Mouse (Mus musculus) yolk sac, embryonic 10.5 days (tissue): ENCODE measurements at regions not wholly inside any gene's neighbourhood (a gene's known extent, or its start where the extent isn't known, plus 50 kb on each side); places are given as distances from the start of the nearest gene placed in this dataset.

ENCODE experiments used
- DNase-seq: peaks from one replicate; pipeline ENCODE4 v3.0.0-alpha.2; 2017; ENCODE audit warnings: low spot score

- peak; percentile 5 for DNase-seq
Observed at GRCm38 (mm10) chr12:106597636-106598035, 587.6 kb downstream of the Vrk1 start.

GRCm38 (mm10) chr12:106607240-106607639, 597.2 kb downstream of the Vrk1 start:
- no peak for DNase-seq

DNA sequence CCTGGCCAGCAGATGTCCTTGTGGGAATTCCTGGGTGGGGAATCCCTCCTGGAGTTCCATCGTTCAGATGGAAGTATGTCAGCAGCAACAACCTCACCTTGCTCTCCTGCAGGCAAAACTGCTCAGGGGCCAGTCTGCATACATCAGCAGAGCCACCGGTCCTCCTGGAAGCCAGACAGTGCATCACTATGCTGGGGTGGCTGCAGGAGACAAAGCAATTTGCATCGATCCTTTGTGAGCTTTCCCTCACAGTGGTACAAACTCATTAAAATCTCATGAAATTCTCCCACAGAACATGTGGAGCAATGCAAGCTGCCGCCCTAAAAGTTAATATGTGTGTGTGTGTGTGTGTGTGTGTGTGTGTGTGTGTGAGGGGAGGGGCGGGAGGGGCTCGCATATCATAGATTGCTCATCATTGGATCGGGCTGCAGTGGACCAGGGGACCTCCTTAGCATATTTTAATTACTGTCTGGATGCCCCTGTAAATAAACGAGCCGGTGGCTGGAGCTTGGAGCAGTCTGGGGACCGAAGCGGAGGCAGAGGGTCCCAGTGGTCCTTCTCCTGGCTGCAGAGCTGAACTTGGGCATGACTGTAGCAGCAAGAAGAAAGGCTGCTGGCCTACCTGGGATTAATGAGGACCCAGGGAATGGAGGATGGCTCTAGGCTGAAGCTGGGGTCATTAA, 597.8 kb downstream of the Vrk1 start:
- DNase-seq, result no peak

- no peak for DNase-seq
Observed at GRCm38 (mm10) chr12:106618684-106619083, 608.7 kb downstream of the Vrk1 start.

DNA sequence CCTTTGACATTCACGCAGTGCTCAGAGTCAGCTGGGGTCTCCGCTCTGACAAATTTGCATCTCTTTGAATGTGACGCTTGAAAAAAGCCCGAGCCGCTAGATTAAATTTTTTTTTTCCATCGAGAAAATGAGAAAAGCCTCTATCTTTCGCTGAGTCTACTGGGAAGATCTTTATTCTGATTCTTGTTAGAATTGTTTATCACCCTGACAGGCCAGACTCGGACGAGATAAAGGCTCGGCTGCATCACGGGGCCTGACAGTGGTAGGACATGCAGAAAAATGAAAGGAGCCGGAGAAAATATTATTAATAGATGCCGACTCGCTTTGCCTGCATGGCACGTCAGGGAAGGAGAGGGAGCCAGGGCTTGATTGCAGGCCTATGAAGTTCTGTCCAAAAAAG, 616.8 kb downstream of the Vrk1 start:
- DNase-seq, result no peak

GRCm38 (mm10) chr12:106632566-106632965, 622.5 kb downstream of the Vrk1 start:
- no peak for DNase-seq

GRCm38 (mm10) chr12:106633096-106633495, 623.1 kb downstream of the Vrk1 start:
- DNase-seq, result peak; percentile 30

GRCm38 (mm10) chr12:106658317-106658716, 648.3 kb downstream of the Vrk1 start:
- no peak for DNase-seq

GRCm38 (mm10) chr12:106673232-106673766, 663.3 kb downstream of the Vrk1 start:
- no peak for DNase-seq

DNA sequence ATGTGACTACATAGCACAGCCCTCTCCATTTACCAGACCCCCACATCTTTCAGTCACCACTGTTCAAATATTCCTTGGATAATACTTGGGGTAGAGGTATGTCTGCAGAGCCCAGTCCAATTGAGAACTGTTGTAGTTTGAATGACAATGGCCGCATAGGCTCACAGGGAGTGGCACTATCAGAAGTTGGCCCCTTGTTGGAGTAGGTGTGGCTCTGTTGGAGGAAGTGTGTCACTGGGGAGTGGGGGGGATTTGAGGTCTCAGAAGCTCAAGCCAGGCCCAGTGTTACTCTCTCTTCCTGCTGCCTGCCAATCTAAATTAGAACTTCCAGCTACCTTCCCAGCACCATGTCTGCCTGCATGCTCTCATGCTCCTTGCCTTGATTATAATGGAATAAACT, 664.7 kb downstream of the Vrk1 start:
- no peak for DNase-seq

- no peak for DNase-seq
Observed at GRCm38 (mm10) chr12:106676136-106676535, 666.1 kb downstream of the Vrk1 start.

DNA sequence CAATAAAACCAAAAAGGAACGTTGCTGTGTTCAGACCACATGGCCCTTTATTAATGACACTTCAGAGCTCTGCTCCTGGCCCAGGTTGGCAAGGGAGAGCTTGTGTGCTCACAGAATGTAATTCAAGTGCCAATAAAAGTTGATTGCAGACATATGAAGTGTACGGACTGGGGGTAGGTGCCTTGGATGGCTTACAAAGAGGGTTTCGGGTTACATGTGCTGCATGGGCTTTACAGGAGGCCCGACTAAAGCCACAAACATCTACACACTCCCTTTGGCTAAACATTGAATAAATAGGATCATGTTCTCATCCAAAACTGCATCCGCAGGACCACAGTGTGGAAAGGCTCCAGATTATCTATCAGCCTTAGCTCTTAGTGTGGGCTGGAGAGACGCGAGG, 666.5 kb downstream of the Vrk1 start:
- DNase-seq, result no peak

- no peak for DNase-seq
Observed at GRCm38 (mm10) chr12:106685986-106686385, 676.0 kb downstream of the Vrk1 start.

DNA sequence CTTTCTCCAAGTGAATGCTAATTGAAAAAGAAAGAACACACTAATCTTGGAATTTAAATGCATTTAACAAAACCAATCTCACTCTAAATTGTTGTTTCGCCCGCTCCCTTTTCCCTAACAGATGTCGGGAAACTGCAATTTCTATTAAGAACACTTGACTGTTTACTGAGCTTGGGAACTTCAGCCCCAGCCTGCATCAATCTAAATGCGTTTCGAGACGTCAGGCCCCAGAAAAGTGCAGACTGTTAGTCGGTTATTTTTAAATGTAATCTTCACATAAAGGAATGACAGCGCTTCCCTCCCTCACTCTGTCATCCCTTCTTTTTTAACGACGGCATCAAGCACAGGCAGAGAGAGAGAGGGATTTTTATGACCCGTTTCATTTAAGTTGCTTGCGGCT, 677.7 kb downstream of the Vrk1 start:
- DNase-seq, result no peak

- no peak for DNase-seq
Observed at GRCm38 (mm10) chr12:106688156-106688740, 678.2 kb downstream of the Vrk1 start.

GRCm38 (mm10) chr12:106702958-106703357, 692.9 kb downstream of the Vrk1 start:
- DNase-seq, result no peak

- DNase-seq, result peak; percentile 16
Observed at GRCm38 (mm10) chr12:106721271-106722009, 711.4 kb downstream of the Vrk1 start.

DNA sequence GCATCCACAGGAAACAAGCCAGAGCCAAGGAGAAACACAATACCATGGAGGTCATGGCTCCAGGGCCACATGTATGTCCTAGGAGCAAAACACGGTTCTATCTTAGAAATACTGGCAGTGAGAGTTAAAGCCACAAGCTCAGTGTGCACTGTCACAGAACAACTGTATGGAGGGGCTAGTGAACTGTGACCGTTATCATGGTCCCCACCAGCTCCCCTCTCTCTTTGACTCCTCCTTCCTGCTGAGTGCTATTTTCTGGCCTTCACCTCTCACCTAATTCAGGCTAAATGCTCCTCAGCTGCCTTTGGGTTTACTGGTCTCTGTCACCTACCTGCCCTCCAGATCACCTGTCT, 712.0 kb downstream of the Vrk1 start:
- DNase-seq, result no peak

GRCm38 (mm10) chr12:106722761-106723160, 712.7 kb downstream of the Vrk1 start:
- no peak for DNase-seq

- DNase-seq, result no peak
Observed at GRCm38 (mm10) chr12:106726920-106727319, 716.9 kb downstream of the Vrk1 start.

DNA sequence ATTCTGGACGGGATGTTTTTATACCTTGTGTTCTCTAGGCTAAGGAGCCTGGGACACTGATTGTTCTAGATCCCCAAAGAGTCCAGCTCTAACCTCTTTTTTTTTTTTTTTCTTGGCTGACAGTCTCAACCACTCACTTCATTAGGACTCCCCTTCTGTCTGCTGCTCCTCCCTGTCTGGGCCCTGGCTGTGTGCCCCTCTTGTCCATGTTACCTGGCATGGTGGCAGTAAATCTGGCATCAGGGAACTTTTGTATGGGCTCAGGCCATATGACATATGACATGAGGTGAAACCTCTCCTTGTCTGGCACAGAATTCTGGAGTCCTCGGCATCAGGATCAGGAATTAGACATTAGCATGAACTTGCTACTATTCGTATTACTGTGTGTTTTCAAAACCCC, 717.5 kb downstream of the Vrk1 start:
- DNase-seq, result no peak

GRCm38 (mm10) chr12:106729686-106730085, 719.7 kb downstream of the Vrk1 start:
- DNase-seq, result no peak
